Mouse (Mus musculus): ENCODE results near the gene Rps29. TPM values are rescaled to one million over a fixed set of nuclear protein-coding genes. Genes with fewer than 3 reads are reported as not detected.
"Not testable (repeated sequence)": the region's sequence is repeated elsewhere in the genome, so short reads cannot be mapped to it uniquely, and the experiment has no call there.

Gene Rps29
- polyA plus RNA-seq, 1 experiment from 2014 or later, result 1,720 TPM

DNA sequence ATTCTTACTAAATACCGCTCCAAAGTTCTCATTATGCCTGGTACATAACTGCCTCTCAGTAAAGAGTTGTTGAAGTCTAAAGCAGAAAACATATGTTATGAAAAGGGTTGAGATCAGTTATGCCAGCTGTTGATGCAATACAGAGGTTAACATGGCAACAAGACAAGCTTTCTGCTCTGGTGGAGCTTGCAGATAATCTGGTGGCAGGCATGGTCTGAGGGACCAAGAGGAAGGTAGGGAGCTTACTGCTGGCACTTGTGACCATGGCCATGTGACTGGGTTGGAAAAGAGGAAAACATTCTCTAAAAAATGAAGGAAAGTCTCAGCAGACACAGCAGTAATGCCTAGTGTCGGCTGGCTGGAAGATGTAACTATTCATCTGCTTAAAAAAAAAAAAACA, 12.3 kb upstream of the Rps29 start:
- no peak overlapping the region for H3K27ac ChIP-seq
- H3K36me3 ChIP-seq, result 0 out of 2 replicates have a peak, but pooled peaks cover 6% of the 10 kb centered on the region
- no peaks in the 10 kb centered on the region for H3K4me1 ChIP-seq
- no peaks in the 10 kb centered on the region for H3K9me3 ChIP-seq
- 96% methylated on average over 2 of the region's 2 CpGs for WGBS
- ATAC-seq (ENCODE audit: insufficient read depth, low FRiP score, low read depth), result no peak
- no peaks in the 10 kb centered on the region for H3K27me3 ChIP-seq (replicated peaks)
- no peak overlapping the region for H3K4me2 ChIP-seq
- no peak overlapping the region for H3K9ac ChIP-seq
- H3K4me3 ChIP-seq (replicated peaks), result no peak overlapping the region

DNA sequence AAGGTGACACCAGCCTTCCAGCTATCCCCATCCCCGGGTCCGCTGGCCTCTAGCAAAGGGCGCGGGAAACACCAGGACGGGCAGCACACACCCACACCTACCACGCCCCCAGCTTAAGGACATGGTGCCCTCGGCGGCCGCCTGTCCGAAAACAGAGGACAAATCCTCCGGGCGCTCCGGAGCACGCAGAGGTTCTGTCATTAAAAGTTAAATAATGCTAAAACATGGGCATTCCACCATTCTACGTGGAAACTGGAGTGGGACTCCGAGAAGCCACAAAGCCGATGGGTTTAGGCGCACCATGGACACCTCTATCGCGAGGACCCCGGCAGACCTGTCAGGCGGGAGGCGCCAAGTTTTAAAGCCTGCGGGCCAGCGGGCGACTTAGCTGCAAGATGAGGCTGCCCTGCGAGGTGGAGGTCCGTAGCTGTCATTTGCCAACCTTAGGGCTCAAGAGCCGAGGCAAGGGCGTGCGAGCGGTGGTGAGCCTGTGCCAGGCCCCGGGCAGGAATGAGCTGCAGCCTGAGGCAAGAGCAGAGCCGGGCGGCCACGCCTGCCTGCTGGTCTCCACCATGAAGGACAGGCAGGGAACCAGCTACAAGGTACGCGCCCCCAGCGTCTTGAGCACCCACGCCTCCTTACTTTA, 9.6 kb upstream of the Rps29 start, which contains the start of gene Lrr1:
Gene Lrr1, plus strand, starts transcription at position 354 of the 646 bp plus-strand sequence.
- H3K27me3 ChIP-seq (replicated peaks), result no peaks in the 10 kb centered on the region
- peak within 1 kb of the TSS; percentile 55 for H3K9ac ChIP-seq
- peak within 1 kb of the TSS; percentile 86 for H3K4me2 ChIP-seq
- under 1% methylated on average over 40 of the region's 40 CpGs for WGBS
- peak within 1 kb of the TSS; percentile 94 for H3K4me3 ChIP-seq (replicated peaks)
- H3K27ac ChIP-seq, result peak within 1 kb of the TSS; percentile 77; the same call in 1 of the 2 replicates
- H3K4me1 ChIP-seq, result no peaks in the 10 kb centered on the region
- H3K9me3 ChIP-seq, result no peaks in the 10 kb centered on the region
- peak; percentile 87 for ATAC-seq (ENCODE audit: insufficient read depth, low FRiP score, low read depth)
- no peaks in the 10 kb centered on the region for H3K36me3 ChIP-seq

GRCm38 (mm10) chr12:69167656-69168460, 8.9 kb upstream of the Rps29 start:
- Histone ChIP-seq H3K4me1 (no peaks in the 10 kb centered on the region), H3K9ac (peak overlapping the region; percentile 55), H3K36me3 (no peaks in the 10 kb centered on the region), H3K9me3 (no peaks in the 10 kb centered on the region), H3K27me3 (replicated peaks) (no peaks in the 10 kb centered on the region), H3K4me3 (replicated peaks) (peak overlapping the region; percentile 94), H3K27ac (0 out of 2 replicates have a peak overlapping the region, but pooled peaks have one; percentile 77), H3K4me2 (peak overlapping the region; percentile 86)
- WGBS, result 9% methylated on average over 18 of the region's 18 CpGs
- peak; percentile 15; the same call in 1 of the 2 replicates for ATAC-seq (ENCODE audit: insufficient read depth, low FRiP score, low read depth)

GRCm38 (mm10) chr12:69166861-69167581, 8.0 kb upstream of the Rps29 start:
- not testable (repeated sequence) for H3K36me3 ChIP-seq; H3K9ac ChIP-seq; H3K9me3 ChIP-seq; H3K4me2 ChIP-seq; H3K27me3 ChIP-seq (replicated peaks); H3K4me3 ChIP-seq (replicated peaks); ATAC-seq (ENCODE audit: insufficient read depth, low FRiP score, low read depth); H3K4me1 ChIP-seq; H3K27ac ChIP-seq
- 71% methylated on average over 8 of the region's 8 CpGs for WGBS

DNA sequence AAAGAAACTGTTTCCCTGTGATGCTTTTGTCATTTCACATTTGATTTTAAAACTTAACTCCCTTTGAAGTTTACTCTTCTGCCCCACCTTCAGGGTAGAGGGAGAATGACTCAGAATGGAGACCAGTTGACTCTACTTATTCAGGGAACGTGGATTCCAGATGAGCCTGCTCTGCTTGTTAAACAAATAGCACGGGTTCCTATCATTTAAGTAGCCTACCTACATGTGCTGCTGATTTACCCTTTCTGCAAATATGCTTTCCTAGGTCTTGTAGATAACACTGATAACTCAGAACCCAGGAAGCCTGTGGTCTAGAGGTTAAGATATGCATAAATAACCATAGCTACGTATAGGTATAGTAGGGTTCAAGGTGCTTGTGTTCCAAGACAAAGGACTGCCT, 5.9 kb upstream of the Rps29 start:
- H3K4me3 ChIP-seq (replicated peaks), result no peak overlapping the region
- H3K27ac ChIP-seq, result no peak overlapping the region
- H3K4me2 ChIP-seq, result no peak overlapping the region
- H3K9me3 ChIP-seq, result no peaks in the 10 kb centered on the region
- H3K27me3 ChIP-seq (replicated peaks), result no peaks in the 10 kb centered on the region
- H3K4me1 ChIP-seq, result no peaks in the 10 kb centered on the region
- ATAC-seq (ENCODE audit: insufficient read depth, low FRiP score, low read depth), result peak; percentile 67
- no peak overlapping the region for H3K9ac ChIP-seq
- WGBS, result 42% methylated on average over 3 of the region's 3 CpGs
- no peaks in the 10 kb centered on the region for H3K36me3 ChIP-seq

GRCm38 (mm10) chr12:69163586-69163985, 4.6 kb upstream of the Rps29 start:
- H3K9ac ChIP-seq; H3K36me3 ChIP-seq; H3K27me3 ChIP-seq (replicated peaks); H3K4me2 ChIP-seq; ATAC-seq (ENCODE audit: insufficient read depth, low FRiP score, low read depth); H3K9me3 ChIP-seq; H3K4me1 ChIP-seq; H3K4me3 ChIP-seq (replicated peaks); H3K27ac ChIP-seq: not testable (repeated sequence)
- WGBS, result 78% methylated on average over 4 of the region's 4 CpGs

GRCm38 (mm10) chr12:69160677-69161076, 1.7 kb upstream of the Rps29 start:
- not testable (repeated sequence) for H3K9me3 ChIP-seq; ATAC-seq (ENCODE audit: insufficient read depth, low FRiP score, low read depth); H3K9ac ChIP-seq; H3K27ac ChIP-seq; H3K4me2 ChIP-seq; H3K36me3 ChIP-seq; H3K4me1 ChIP-seq; H3K27me3 ChIP-seq (replicated peaks); H3K4me3 ChIP-seq (replicated peaks)
- WGBS, result 77% methylated on average over 2 of the region's 2 CpGs

DNA sequence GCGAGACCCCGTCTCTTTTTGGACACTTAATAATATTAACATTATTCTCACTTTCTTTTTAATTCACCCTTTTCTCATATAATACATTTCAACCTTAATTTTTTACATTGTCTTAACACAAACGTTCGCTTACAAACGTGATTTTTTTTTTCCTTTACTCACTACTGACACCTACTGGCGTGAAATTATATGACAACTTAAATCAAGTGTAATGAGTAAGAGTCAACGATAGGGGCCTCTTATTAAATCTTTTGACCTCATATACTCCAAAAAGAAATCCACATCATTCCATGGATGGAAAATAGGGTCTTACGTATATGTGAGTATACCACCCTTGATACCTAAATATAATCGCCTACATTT, 573 bp upstream of the Rps29 start:
- no peak overlapping the region for H3K9ac ChIP-seq
- 0 out of 2 replicates have a peak, but pooled peaks cover 3% of the 10 kb centered on the region for H3K4me1 ChIP-seq
- ATAC-seq (ENCODE audit: insufficient read depth, low FRiP score, low read depth), result no peak
- 3% methylated on average over 9 of the region's 9 CpGs for WGBS
- H3K9me3 ChIP-seq, result no peaks in the 10 kb centered on the region
- H3K36me3 ChIP-seq, result peaks cover 5% of the 10 kb centered on the region; the same call in 1 of the 2 replicates
- H3K27ac ChIP-seq, result no peak overlapping the region; the same call in 1 of the 2 replicates
- peak overlapping the region; percentile 35; the same call in 1 of the 2 replicates for H3K4me2 ChIP-seq
- H3K4me3 ChIP-seq (replicated peaks), result peak overlapping the region; percentile 73; the same call in 1 of the 2 replicates
- no peaks in the 10 kb centered on the region for H3K27me3 ChIP-seq (replicated peaks)

GRCm38 (mm10) chr12:69158366-69158764, 621 bp downstream of the Rps29 start:
- 0 out of 2 replicates have a peak, but pooled peaks cover 3% of the 10 kb centered on the region for H3K4me1 ChIP-seq
- peak overlapping the region; percentile 93 for H3K27ac ChIP-seq
- peak overlapping the region; percentile 57 for H3K4me2 ChIP-seq
- no peaks in the 10 kb centered on the region for H3K27me3 ChIP-seq (replicated peaks)
- H3K9ac ChIP-seq, result peak overlapping the region; percentile 86
- H3K9me3 ChIP-seq, result no peaks in the 10 kb centered on the region
- under 1% methylated on average over 19 of the region's 19 CpGs for WGBS
- ATAC-seq (ENCODE audit: insufficient read depth, low FRiP score, low read depth), result no peak
- H3K36me3 ChIP-seq, result peaks cover 5% of the 10 kb centered on the region; the same call in 1 of the 2 replicates
- H3K4me3 ChIP-seq (replicated peaks), result peak overlapping the region; percentile 73

DNA sequence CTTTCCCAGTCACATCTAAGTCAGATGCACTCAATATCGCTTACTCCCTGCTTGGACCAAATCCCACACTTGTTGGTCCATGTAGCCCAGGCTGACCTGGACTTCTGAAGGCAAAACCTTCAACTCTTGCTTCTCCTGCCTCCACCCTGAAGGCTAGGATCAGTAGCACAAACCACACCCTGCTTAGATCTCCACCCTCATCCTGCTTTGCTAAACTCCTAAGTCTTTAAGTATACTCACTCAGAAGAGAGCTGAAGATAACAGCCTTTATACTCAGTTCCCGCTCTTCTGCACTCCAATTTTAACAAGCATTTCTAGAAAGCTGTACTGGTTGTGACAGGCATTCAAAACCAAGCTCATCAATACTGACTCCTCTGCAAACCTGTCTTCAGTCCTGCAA, 1.9 kb downstream of the Rps29 start:
- no peaks in the 10 kb centered on the region for H3K27me3 ChIP-seq (replicated peaks)
- H3K9me3 ChIP-seq, result no peaks in the 10 kb centered on the region
- H3K4me2 ChIP-seq, result peak overlapping the region; percentile 57; the same call in 1 of the 2 replicates
- peaks cover 5% of the 10 kb centered on the region; the same call in 1 of the 2 replicates for H3K36me3 ChIP-seq
- H3K4me3 ChIP-seq (replicated peaks), result no peak overlapping the region
- H3K4me1 ChIP-seq, result 0 out of 2 replicates have a peak, but pooled peaks cover 3% of the 10 kb centered on the region
- ATAC-seq (ENCODE audit: insufficient read depth, low FRiP score, low read depth), result no peak
- 98% methylated on average over 2 of the region's 2 CpGs for WGBS
- H3K9ac ChIP-seq, result no peak overlapping the region
- H3K27ac ChIP-seq, result no peak overlapping the region

- Histone ChIP-seq H3K9ac (no peak overlapping the region), H3K4me3 (replicated peaks) (no peak overlapping the region), H3K9me3 (no peaks in the 10 kb centered on the region), H3K27ac (no peak overlapping the region), H3K4me1 (0 out of 2 replicates have a peak, but pooled peaks cover 3% of the 10 kb centered on the region), H3K4me2 (no peak overlapping the region), H3K27me3 (replicated peaks) (no peaks in the 10 kb centered on the region), H3K36me3 (peaks cover 5% of the 10 kb centered on the region; the same call in 1 of the 2 replicates)
- 74% methylated on average over 4 of the region's 4 CpGs for WGBS
- ATAC-seq (ENCODE audit: insufficient read depth, low FRiP score, low read depth), result no peak
Observed at GRCm38 (mm10) chr12:69156436-69156835, 2.5 kb downstream of the Rps29 start.

All from stomach, embryonic 15.5 days (tissue).